ENCODE assay signal across 18 mouse cellular contexts in genomic region chr14:77174931-77175330, GRCm38 (mm10). TPM values are rescaled to one million over a fixed set of nuclear protein-coding genes. Genes with fewer than 3 reads are reported as not detected.
DNase-seq lines count a peak whose midpoint lies in the region; ATAC-seq and TF ChIP-seq lines count a peak whose summit lies in the region.
"Had no signal": no experiment of that assay in that cellular context is flagged by ENCODE, and none has a peak within 500 bp of the region (broad histone marks: within the 10 kb centered on the region; RNA-seq: fewer than 3 reads in every experiment).

No protein-coding gene starts in this region.

- no peak overlapping the region for H3K9ac ChIP-seq in heart, embryonic 13.5 days
- H3K9ac ChIP-seq in neural tube, embryonic 15.5 days (replicated peaks) = no peak overlapping the region
- H3K9ac ChIP-seq: liver, postnatal 0 days; stomach, embryonic 15.5 days had no signal

- no peak for TF ChIP-seq CTCF in layer of hippocampus, adult 2 months (conservative IDR thresholded peaks at IDR 0.05)

- no peaks in the 10 kb centered on the region for H3K36me3 ChIP-seq in heart, embryonic 13.5 days
- no peaks in the 10 kb centered on the region; the same call in 1 of the 2 replicates for H3K36me3 ChIP-seq in neural tube, embryonic 15.5 days
- H3K36me3 ChIP-seq: midbrain, embryonic 10.5 days; stomach, embryonic 15.5 days had no signal

- no peaks in the 10 kb centered on the region for H3K9me3 ChIP-seq in heart, embryonic 13.5 days
- H3K9me3 ChIP-seq in neural tube, embryonic 15.5 days (replicated peaks) = no peaks in the 10 kb centered on the region
- H3K9me3 ChIP-seq: midbrain, embryonic 10.5 days; stomach, embryonic 15.5 days had no signal

- H3K4me2 ChIP-seq in heart, embryonic 13.5 days = peak overlapping the region; percentile 33
- no peak overlapping the region for H3K4me2 ChIP-seq in neural tube, embryonic 15.5 days
- H3K4me2 ChIP-seq: liver, embryonic 11.5 days; stomach, embryonic 15.5 days had no signal

- no peak overlapping the region for H3K4me3 ChIP-seq in heart, embryonic 13.5 days
- H3K4me3 ChIP-seq in layer of hippocampus, adult 2 months = peak overlapping the region; percentile 22
- no peak overlapping the region for H3K4me3 ChIP-seq in neural tube, embryonic 15.5 days (replicated peaks)
- H3K4me3 ChIP-seq: midbrain, embryonic 10.5 days; stomach, embryonic 15.5 days had no signal

- H3K4me1 ChIP-seq in heart, embryonic 13.5 days = peaks cover 16% of the 10 kb centered on the region
- H3K4me1 ChIP-seq in neural tube, embryonic 15.5 days = peaks cover 22% of the 10 kb centered on the region
- H3K4me1 ChIP-seq: midbrain, embryonic 10.5 days; stomach, embryonic 15.5 days had no signal

- intact Hi-C loops in heart, postnatal 36 days (cut with DNase I) = no loop called here

- WGBS in heart, embryonic 13.5 days = 83% methylated on average over 9 of the region's 9 CpGs
- 74% methylated on average over 9 of the region's 9 CpGs for WGBS in neural tube, embryonic 15.5 days

- no peak for ATAC-seq in heart, embryonic 13.5 days (ENCODE audit: extremely low read depth, insufficient number of reproducible peaks, low FRiP score, low TSS enrichment)
- 0 out of 2 replicates have a peak, but pooled peaks have one; percentile 43 for ATAC-seq in neural tube, embryonic 15.5 days (ENCODE audit: low FRiP score)
- ATAC-seq in erythroid progenitor cell, adult 5-6 weeks (replicated peaks; ENCODE audit: low FRiP score, poor library complexity, severe bottlenecking) = no peak
- ATAC-seq: intestine, postnatal 0 days; liver, postnatal 0 days; lung, postnatal 0 days had no signal

- H3K27me3 ChIP-seq in heart, embryonic 13.5 days (replicated peaks) = no peaks in the 10 kb centered on the region
- no peaks in the 10 kb centered on the region for H3K27me3 ChIP-seq in neural tube, embryonic 15.5 days (replicated peaks)
- H3K27me3 ChIP-seq: stomach, embryonic 15.5 days had no signal

- no peak for DNase-seq in heart, postnatal 36 days
- DNase-seq in layer of hippocampus, adult 2 months (ENCODE audit: low spot score in 2 of 2) = no peak
- no peak for DNase-seq in layer of hippocampus, adult 18-20 months (ENCODE audit: low spot score in 2 of 2)
- peak; percentile 40 for DNase-seq in retina, embryonic 14.5 days (ENCODE audit: low spot score)
- DNase-seq: adrenal gland, adult 8-10 months; kidney, postnatal 36 days; layer of hippocampus, adult 9-11 months; liver, postnatal 0 days; thymus, postnatal 25 days had no signal

- no peak overlapping the region for H3K27ac ChIP-seq in heart, embryonic 13.5 days (replicated peaks)
- H3K27ac ChIP-seq in layer of hippocampus, adult 2 months = peak overlapping the region; percentile 48; the same call in 1 of the 2 replicates
- 0 out of 2 replicates have a peak overlapping the region, but pooled peaks have one; percentile 1 for H3K27ac ChIP-seq in neural tube, embryonic 15.5 days (replicated peaks)
- H3K27ac ChIP-seq: midbrain, embryonic 10.5 days; stomach, embryonic 15.5 days had no signal

RNA-seq across cellular contexts. Expression of gene Enox1, which starts 18.4 kb away (rescaled TPM):
- 2.3 and 2.5 TPM in 2 replicates for polyA plus RNA-seq in heart, embryonic 13.5 days (2015; fragmentation: Nextera tagmentation; extraction: Ambion mirVana)
- total RNA-seq in heart, postnatal 36 days (2021) = 1 to 10 TPM in 1 of 2 experiments, under 1 TPM in 1; 0.94 to 1.0 TPM
- total RNA-seq in layer of hippocampus, adult 2 months (2021) = 10 to 100 TPM; 61.3 to 67.7 TPM
- total RNA-seq in layer of hippocampus, adult 18-20 months (2021) = 10 to 100 TPM; 61.5 to 62.6 TPM
- polyA plus RNA-seq in neural tube, embryonic 15.5 days (2015; fragmentation: Nextera tagmentation; extraction: Ambion mirVana) = 36.7 and 45.0 TPM in 2 replicates
- total RNA-seq in erythroid progenitor cell, adult 5-6 weeks (2015; ENCODE audit: low replicate concordance) = not detected in 2 replicates
- total RNA-seq in erythroid progenitor cell, adult 5-6 weeks (2017; ENCODE audit: low replicate concordance) = not detected in 2 replicates
- total RNA-seq: MEL had no signal

Comparison
In these comparisons a context has a peak if more than half of its experiments do, and no peak if none do; other contexts are left out.
1. RNA of gene Enox1, which starts 18.4 kb away (total RNA-seq): 61.3 to 67.7 TPM in layer of hippocampus, adult 2 months and 61.5 to 62.6 TPM in layer of hippocampus, adult 18-20 months; 0.94 to 1.0 TPM in heart, postnatal 36 days and not detected in erythroid progenitor cell, adult 5-6 weeks; every median in the first group is over 10 times any median in the second.